Mouse (Mus musculus) embryonic facial prominence, embryonic 15.5 days (tissue): Measurements from ENCODE around the gene Lrrc9. TPM values are rescaled to one million over a fixed set of nuclear protein-coding genes. Genes with fewer than 3 reads are reported as not detected.
A peak's percentile ranks its signal among the peaks of the same experiment; 100 is the strongest.

Source experiments
- ATAC-seq: fragments of 200-750 bp; cut with Nextera tagmentation; 2 replicates; pipeline ENCODE4 v1.8.0; 2017; ENCODE audit warnings: low read depth, moderate TSS enrichment; ENCODE audit not compliant: insufficient number of reproducible peaks, low FRiP score, low TSS enrichment
- H3K27ac ChIP-seq: fragments of 300-500 bp; sonication (generic); replicated peaks from 2 replicates; pipeline ENCODE4 v1.5.1; 2015; ENCODE audit warnings: mild to moderate bottlenecking, inconsistent platforms
- H3K27me3 ChIP-seq: fragments of 300-500 bp; sonication (generic); 2 replicates; pipeline ENCODE4 v1.6.1; 2015; ENCODE audit warnings: inconsistent platforms
- H3K36me3 ChIP-seq: fragments of 300-500 bp; sonication (generic); 2 replicates; pipeline ENCODE4 v1.6.1; 2015; ENCODE audit warnings: mild to moderate bottlenecking, inconsistent platforms
- H3K4me1 ChIP-seq: fragments of 300-500 bp; sonication (generic); 2 replicates; pipeline ENCODE4 v1.6.1; 2015; ENCODE audit warnings: inconsistent platforms
- H3K4me2 ChIP-seq: fragments of 300-500 bp; sonication (generic); replicated peaks from 2 replicates; pipeline ENCODE4 v1.6.1; 2015; ENCODE audit warnings: mild to moderate bottlenecking, inconsistent platforms
- H3K4me3 ChIP-seq: fragments of 300-500 bp; sonication (generic); replicated peaks from 2 replicates; pipeline ENCODE4 v1.5.1; 2015; ENCODE audit warnings: mild to moderate bottlenecking, inconsistent platforms
- H3K9ac ChIP-seq: fragments of 300-500 bp; sonication (generic); 2 replicates; pipeline ENCODE4 v1.6.1; 2015; ENCODE audit warnings: inconsistent platforms
- H3K9me3 ChIP-seq: fragments of 300-500 bp; sonication (generic); replicated peaks from 2 replicates; pipeline ENCODE4 v1.6.1; 2016; ENCODE audit warnings: inconsistent platforms
- WGBS: fragments of 180-500 bp; shearing (Covaris S2); methylation state at CpG from one replicate; pipeline ENCODE4 v1.1.7; 2015; 5-methylcytosine and 5-hydroxymethylcytosine counted together
- polyA plus RNA-seq: library from polyadenylated mRNA; unstranded; fragments of >200 nt; fragmentation: Nextera tagmentation; extraction: Ambion mirVana; gene quantifications from 2 replicates; pipeline ENCODE4 v1.2.1, GENCODE M21; 2015

Gene Lrrc9
- polyA plus RNA-seq, 1 experiment from 2014 or later: 0.48 TPM

DNA sequence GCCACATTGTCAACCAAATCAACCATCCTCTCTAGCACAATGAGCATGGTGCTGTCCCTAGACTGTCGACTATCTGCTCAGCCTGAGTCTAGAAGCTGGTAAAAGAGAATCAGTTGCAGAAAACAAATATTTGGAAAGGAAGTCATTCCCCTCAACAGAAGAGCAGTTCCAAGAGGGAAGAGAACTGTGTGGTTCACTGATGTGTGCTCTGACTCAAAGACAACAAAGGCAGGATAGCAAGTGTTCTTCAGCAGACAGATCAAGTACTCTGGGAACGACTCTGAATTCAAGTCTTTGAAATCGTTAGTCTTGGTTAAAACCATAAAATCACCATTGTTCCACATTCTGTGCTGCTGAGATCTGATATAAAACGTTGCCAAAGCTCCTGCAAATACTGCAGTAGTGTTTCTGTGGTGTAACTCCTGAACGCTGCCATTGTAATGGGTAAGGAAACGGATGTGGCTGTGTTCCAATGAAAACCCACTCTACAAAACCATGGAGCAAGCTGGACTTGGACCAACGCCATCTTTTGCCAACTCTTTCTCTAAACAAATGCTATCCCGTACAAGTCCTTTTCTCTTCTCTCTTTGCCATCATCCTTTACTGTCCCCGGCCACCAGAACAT, 8.3 kb upstream of the Lrrc9 start:
- no peak overlapping the region for H3K4me3 ChIP-seq
- H3K27me3 ChIP-seq: no peaks in the 10 kb centered on the region
- H3K36me3 ChIP-seq: no peaks in the 10 kb centered on the region
- H3K4me2 ChIP-seq: no peak overlapping the region
- ATAC-seq: no peak
- H3K4me1 ChIP-seq: no peaks in the 10 kb centered on the region
- 59% methylated on average over 9 of the region's 9 CpGs for WGBS
- no peak overlapping the region for H3K9ac ChIP-seq
- no peaks in the 10 kb centered on the region for H3K9me3 ChIP-seq
- 0 out of 2 replicates have a peak overlapping the region, but pooled peaks have one; percentile 12 for H3K27ac ChIP-seq

DNA sequence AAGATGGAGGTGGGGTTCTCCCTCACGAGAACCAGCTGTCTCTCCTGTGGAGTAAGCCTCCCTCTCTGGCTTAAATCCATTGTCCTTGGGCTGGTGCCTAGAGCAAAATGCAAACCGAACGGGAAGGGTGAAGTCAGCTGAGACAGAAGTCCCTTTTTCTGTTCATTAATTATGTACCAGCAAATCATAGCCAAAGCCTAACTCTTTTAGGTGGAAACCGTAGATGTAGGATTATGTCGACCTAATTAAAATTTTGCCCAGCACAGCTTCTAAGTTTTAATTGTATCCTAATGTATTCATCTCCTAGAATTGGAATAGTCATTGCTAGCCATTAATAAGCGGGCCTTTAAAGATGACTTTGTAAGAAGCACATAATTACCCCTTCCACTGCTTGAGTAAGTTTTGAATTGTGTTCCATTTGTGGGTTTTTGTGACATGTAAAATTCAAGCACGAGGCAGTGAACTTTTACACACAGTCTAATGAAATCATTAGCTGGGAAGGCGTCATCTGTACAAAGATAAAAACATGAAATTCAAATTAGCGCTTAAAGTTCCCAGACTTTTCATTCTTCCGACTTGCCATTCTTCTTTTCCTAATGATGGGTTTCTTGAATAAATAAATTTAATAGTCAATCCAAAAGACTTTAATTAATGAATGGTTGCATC, 3.9 kb upstream of the Lrrc9 start:
- Histone ChIP-seq H3K27ac (no peak overlapping the region), H3K9me3 (no peaks in the 10 kb centered on the region), H3K4me2 (no peak overlapping the region), H3K36me3 (no peaks in the 10 kb centered on the region), H3K27me3 (no peaks in the 10 kb centered on the region), H3K4me3 (no peak overlapping the region), H3K9ac (no peak overlapping the region), H3K4me1 (peaks cover 8% of the 10 kb centered on the region)
- WGBS: 64% methylated on average over 10 of the region's 10 CpGs
- no peak for ATAC-seq

DNA sequence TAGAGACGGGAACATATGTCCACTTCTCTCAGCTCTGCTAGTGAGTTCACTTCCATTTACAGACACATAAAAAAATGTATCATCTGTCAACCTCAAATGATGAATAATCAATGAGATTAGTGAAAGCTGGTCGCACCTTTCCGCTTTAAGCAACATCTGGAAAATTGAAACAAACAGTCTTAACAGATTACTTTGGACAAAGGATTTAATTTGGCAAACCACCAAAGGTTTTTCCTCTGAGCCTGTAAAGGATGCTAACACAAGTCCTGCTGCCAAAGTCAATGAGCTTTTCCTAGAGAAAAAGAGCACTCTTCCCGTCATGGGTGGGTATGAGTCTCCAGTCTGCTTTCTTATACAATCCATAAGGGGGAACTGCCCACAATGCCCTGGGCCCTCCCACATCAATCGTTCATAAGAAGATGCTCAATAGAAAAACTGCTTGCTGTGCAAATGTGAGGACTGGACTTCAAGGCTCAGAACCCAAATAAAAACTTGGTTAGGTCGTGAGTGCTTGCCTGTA, 2.6 kb upstream of the Lrrc9 start:
- no peak overlapping the region for H3K9ac ChIP-seq
- H3K9me3 ChIP-seq: no peaks in the 10 kb centered on the region
- 68% methylated on average over 6 of the region's 6 CpGs for WGBS
- no peak overlapping the region for H3K27ac ChIP-seq
- no peak for ATAC-seq
- H3K4me2 ChIP-seq: no peak overlapping the region
- no peak overlapping the region for H3K4me3 ChIP-seq
- no peaks in the 10 kb centered on the region for H3K27me3 ChIP-seq
- peaks cover 8% of the 10 kb centered on the region for H3K4me1 ChIP-seq
- H3K36me3 ChIP-seq: no peaks in the 10 kb centered on the region

DNA sequence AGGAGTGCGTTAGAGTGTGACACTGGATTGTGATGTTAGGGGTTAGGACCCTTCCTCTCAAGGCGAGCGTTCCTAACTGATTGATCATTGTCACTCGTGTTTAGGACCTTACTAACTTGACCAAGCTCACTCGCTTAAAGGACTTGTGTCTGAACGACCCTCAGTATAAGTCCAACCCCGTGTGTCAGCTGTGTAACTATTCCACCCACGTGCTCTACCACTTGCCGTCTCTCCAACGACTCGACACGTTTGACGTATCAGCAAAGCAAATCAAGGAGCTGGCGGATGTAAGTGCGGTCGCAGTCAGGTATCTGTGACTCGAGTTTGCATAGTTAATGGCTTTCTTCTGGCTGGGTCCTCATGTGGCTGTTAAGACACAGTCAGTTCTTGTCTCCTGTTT, 12.3 kb downstream of the Lrrc9 start:
- no peak for ATAC-seq
- Histone ChIP-seq H3K9me3 (no peaks in the 10 kb centered on the region), H3K4me2 (no peak overlapping the region), H3K9ac (no peak overlapping the region), H3K27ac (no peak overlapping the region), H3K4me1 (no peaks in the 10 kb centered on the region), H3K27me3 (no peaks in the 10 kb centered on the region), H3K4me3 (no peak overlapping the region), H3K36me3 (no peaks in the 10 kb centered on the region)
- WGBS: 75% methylated on average over 17 of the region's 17 CpGs

DNA sequence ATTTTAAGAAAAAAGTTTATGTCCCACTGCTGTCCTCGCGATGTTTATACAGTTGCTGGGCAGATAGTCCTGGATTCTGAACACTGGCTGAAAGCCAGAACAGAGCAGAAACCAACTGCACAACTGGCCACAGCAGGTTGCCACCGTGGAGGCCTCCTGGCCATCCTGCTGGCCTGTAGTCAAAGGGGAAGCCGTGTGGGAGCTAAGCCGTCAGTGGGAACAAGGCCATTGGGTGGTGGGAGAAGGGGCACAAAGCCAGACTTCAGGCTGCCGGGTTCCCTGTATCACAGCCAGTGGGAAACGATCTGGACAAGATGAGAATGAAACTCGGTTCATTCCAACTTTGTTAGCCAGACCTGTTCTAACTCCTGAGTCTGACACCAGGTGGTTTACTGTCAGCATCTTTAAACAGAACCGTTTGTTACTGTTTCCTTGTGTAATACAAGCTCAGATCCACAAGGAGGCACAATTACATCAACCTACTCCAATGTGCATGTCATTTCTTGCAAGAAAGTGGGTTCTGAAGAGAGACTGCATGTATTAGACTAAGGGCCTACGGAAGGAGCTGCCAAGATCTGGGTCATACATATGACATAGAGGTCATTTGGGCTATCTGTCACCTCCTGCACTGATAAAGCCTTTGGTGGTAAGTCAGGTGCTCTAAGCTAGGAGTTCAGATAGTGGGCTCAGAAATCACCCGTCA, 19.7 kb downstream of the Lrrc9 start:
- Histone ChIP-seq H3K4me1 (no peaks in the 10 kb centered on the region), H3K27ac (no peak overlapping the region), H3K36me3 (no peaks in the 10 kb centered on the region), H3K9ac (no peak overlapping the region), H3K4me2 (no peak overlapping the region), H3K27me3 (no peaks in the 10 kb centered on the region), H3K9me3 (no peaks in the 10 kb centered on the region), H3K4me3 (no peak overlapping the region)
- ATAC-seq: no peak
- 54% methylated on average over 11 of the region's 11 CpGs for WGBS

DNA sequence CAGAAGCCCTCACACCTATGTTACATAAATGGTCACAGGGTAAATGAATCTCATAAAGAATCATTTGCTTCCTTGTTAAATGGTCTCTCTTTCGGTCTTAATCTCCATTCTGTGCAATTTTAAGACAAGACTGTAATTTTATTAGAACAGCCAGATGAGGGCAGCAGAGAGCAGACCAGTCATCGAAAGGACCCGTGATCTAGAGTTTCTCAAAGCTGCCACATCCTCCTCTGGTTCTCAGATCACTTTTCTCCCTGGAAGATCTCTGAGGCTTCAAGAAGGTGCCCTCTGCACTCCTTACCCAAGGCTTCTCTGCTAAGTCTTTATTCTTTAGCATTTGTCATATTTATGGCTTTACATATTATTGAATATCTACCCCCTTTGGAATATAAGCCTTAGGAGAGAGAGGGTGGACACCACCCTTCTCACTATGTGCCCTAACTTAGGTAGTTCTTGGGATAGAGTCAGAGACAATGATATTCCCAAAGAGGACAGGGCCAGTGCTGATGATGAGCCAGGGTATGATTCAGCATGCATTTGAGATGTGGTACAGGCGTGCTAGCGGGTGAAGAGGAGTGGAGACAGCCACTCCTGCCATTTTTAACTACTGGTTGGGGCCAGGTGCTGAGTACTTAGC, 20.3 kb downstream of the Lrrc9 start:
- H3K27ac ChIP-seq: no peak overlapping the region
- H3K4me1 ChIP-seq: no peaks in the 10 kb centered on the region
- H3K4me2 ChIP-seq: no peak overlapping the region
- H3K9me3 ChIP-seq: no peaks in the 10 kb centered on the region
- no peak for ATAC-seq
- no peak overlapping the region for H3K9ac ChIP-seq
- H3K4me3 ChIP-seq: no peak overlapping the region
- 44% methylated on average over 5 of the region's 5 CpGs for WGBS
- H3K36me3 ChIP-seq: no peaks in the 10 kb centered on the region
- no peaks in the 10 kb centered on the region for H3K27me3 ChIP-seq

DNA sequence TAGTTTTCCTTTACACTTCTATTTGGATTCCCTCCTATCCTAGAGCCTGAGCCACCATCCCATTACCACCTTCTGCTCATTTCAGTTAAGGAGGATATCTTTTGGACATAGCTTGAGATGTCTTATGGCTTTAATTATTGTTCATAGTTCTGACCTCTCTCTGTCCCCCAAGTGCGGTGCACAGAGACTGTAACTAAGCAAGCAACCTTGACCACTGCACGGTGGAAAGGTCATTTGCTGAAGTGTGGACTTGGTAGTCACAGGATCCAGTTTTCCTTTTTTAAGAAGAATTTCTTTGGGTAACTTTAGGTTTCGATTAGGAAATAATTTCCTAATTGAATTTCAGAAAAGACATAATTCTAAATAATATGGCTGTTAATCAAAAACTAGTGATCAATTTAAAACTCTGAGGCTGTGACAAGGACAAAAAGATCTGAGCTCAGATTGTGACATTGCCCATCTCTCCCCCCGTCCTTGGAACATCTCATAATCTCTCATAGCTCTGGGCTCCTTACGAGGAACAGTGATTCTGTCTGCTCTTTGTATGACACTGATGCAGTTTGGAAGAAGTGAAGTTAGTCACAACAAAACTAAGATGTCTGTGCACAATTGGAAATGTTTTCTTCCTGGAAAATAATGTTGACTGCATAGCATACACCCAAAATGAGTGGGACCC, 24.3 kb downstream of the Lrrc9 start:
- no peaks in the 10 kb centered on the region for H3K36me3 ChIP-seq
- H3K9ac ChIP-seq: no peak overlapping the region
- H3K27ac ChIP-seq: no peak overlapping the region
- WGBS: 85% methylated on average over 5 of the region's 5 CpGs
- H3K4me2 ChIP-seq: no peak overlapping the region
- H3K27me3 ChIP-seq: no peaks in the 10 kb centered on the region
- H3K4me1 ChIP-seq: no peaks in the 10 kb centered on the region
- H3K9me3 ChIP-seq: no peaks in the 10 kb centered on the region
- no peak for ATAC-seq
- H3K4me3 ChIP-seq: no peak overlapping the region

DNA sequence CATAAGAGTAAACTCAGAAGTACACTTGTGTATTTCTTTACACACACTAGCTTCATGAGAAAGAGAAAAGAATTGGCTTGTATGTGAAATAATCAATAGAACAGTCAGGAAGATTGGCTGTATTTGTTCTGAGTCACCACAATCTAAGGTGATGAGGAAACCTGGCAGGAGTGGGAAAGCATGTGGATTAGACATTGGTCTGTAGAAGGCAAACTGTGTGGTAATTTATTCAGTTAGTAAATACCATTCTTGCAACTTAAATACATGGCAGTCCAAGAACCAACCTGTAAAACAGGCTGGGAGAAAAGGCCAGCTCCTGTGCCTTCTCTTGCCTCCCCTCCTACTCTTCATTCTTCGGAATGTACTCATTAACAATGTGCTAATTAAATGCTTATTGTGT, 25.6 kb downstream of the Lrrc9 start:
- 85% methylated on average over 1 of the region's 1 CpGs for WGBS
- Histone ChIP-seq H3K27me3 (no peaks in the 10 kb centered on the region), H3K9me3 (no peaks in the 10 kb centered on the region), H3K9ac (no peak overlapping the region), H3K4me2 (no peak overlapping the region), H3K27ac (no peak overlapping the region), H3K36me3 (no peaks in the 10 kb centered on the region), H3K4me3 (no peak overlapping the region), H3K4me1 (no peaks in the 10 kb centered on the region)
- ATAC-seq: no peak

DNA sequence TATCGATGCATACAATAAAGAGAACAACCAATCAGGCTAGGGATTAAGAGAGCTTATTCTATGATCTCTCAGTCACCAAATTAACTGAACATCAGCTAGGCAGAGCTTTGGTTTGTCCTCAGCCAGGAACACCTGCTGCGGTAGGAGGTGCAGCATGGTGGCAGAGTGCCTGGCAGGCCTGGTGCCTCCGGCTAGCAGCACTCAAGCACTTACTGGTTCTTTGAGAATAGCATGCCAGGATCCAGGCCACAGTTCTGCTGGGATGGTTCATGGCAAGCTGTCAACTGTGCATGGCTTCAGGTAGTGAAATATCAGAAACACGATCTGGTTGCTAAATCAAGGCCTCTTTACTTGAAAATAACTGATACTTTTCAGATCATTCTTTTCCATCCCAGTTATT, 26.1 kb downstream of the Lrrc9 start:
- Histone ChIP-seq H3K36me3 (no peaks in the 10 kb centered on the region), H3K27me3 (no peaks in the 10 kb centered on the region), H3K4me1 (no peaks in the 10 kb centered on the region), H3K27ac (no peak overlapping the region), H3K4me2 (no peak overlapping the region), H3K9me3 (no peaks in the 10 kb centered on the region), H3K9ac (no peak overlapping the region), H3K4me3 (no peak overlapping the region)
- ATAC-seq: no peak
- WGBS: 87% methylated on average over 4 of the region's 4 CpGs

DNA sequence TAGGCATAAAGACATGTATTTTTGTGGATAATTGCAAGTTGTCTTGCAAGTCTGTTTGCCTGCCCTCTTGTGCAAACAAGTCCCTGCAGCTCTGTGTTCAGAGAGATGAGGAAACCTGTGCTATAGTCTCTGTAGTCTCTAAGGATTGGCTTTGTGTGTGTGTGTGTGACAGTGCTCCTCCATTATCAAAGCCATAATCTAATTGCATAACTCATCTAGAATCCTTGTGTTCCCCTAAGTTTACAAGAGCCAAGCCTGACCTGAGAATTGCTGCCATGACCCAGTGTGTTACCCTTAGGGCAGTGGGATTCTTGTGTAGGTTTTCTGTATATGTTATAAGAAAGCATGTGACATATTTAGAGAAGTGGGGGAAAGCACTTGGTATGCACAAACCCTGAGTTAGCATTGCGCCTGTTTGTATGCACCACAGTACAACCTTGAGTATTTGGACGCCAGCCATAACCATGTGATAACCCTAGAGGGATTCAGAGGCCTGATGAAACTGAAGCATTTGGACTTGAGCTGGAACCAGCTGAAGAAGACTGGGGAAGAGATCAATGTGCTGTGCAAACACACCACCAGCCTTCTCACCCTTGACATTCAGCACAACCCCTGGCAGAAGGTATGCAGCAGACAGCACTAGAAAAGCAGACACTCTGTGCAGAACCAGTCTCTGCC, 35.2 kb downstream of the Lrrc9 start:
- Histone ChIP-seq H3K4me3 (no peak overlapping the region), H3K36me3 (no peaks in the 10 kb centered on the region), H3K9me3 (no peaks in the 10 kb centered on the region), H3K9ac (no peak overlapping the region), H3K27me3 (no peaks in the 10 kb centered on the region), H3K4me2 (no peak overlapping the region), H3K4me1 (no peaks in the 10 kb centered on the region), H3K27ac (no peak overlapping the region)
- WGBS: 50% methylated on average over 2 of the region's 2 CpGs
- ATAC-seq: no peak
